Mouse (Mus musculus) lung, postnatal 0 days (tissue): Measurements from ENCODE around the gene Milr1.

Experiments used
- CTCF ChIP-seq: IDR thresholded peaks from 2 replicates; pipeline ENCODE4 v1.5.1; 2016; ENCODE audit warnings: antibody characterized with exemption, mild to moderate bottlenecking
- EP300 ChIP-seq: IDR thresholded peaks from 2 replicates; pipeline ENCODE4 v1.6.1; 2016; ENCODE audit warnings: antibody characterized with exemption, mild to moderate bottlenecking, control low read depth

- TF ChIP-seq EP300 = no peak
- no peak for TF ChIP-seq CTCF
These were observed 66.8 kb downstream of the Milr1 start for GRCm38 (mm10) chr11:106817808-106818207.
